Mouse (Mus musculus) T-cell, adult 2 months (primary cell): ENCODE measurements around the gene Taar1.

Experiments used
- DNase-seq: peaks from one replicate; pipeline ENCODE4 v3.0.0; 2022; ENCODE audit warnings: low spot score

The Taar1 gene

DNA sequence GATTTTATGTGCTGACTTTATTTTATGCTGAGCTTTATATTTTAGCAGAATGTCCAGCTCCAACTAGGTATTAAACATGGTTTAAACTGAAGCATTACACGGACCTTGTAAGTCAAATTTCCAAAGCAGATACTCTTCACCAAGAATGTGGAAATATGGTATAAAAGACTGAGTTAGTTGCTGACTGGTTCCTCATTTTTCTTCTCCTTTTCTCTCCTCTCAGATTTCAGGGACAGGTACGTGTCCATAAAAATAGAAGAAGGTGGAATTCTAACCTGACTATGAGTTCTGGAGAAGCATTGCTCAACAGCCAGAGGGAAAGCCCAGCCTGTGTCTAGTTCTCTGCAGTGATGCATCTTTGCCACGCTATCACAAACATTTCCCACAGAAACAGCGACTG lies at the start of gene Taar1:
Gene Taar1, plus strand, starts transcription at position 301 of the 400 bp plus-strand sequence.
- DNase-seq = no peak

- DNase-seq = no peak
Measured at GRCm38 (mm10) chr10:23880695-23881094, 39.5 kb upstream of the Taar1 start.

DNA sequence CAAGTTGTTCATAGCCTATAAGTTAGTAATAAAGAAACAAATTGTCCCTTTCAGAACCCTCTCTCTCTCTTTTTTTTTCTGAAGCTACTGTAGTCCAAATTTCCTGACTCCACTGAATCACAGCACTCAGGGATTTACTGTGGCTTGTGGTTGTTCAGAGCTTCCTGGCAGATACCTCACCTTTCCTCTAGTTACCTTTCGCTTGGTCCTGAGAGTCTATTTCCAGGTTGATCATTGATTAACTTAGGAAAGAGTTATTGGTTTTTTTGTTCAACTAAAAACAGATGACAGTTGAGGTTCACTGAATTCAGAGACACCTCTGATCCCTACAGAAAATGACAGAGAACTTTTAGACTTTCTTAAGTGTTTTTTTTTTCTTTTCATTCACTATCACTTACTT lies 35.2 kb upstream of the Taar1 start:
- DNase-seq = no peak

GRCm38 (mm10) chr10:23886060-23886459 lies 34.1 kb upstream of the Taar1 start:
- DNase-seq = no peak

GRCm38 (mm10) chr10:23892987-23893386 lies 27.2 kb upstream of the Taar1 start:
- no peak for DNase-seq

DNA sequence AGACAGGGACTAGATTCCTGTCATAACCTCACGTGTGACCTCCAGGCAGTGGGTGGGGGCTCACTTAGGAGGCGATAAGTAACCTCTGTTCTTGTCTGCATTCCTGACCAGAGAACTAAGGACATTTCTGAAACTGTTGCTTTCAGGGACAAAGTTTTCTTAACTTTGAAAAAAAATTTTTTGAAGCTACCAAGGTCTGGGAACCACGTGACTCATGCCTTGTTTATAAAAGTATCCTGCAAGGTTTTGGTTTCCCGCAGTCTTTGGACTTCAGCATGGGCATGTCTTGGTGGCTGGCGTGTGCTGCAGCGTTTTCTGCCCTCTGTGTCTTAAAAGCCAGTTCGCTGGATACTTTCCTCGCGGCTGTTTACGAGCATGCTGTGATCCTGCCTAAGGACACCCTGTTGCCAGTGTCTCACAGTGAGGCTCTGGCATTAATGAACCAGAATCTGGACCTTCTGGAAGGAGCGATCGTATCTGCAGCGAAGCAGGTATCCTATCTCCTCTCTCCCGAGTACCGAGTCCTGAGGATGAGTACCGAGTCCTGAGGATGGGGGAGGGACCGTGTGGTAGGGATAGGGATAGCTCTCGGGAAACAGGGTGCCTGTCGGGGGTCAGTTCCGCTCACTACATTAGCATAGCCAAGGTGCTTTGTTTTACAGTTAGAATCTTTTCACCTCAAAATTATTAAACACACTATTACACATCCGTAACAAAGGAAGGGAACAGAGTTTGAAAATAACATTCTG lies 25.4 kb upstream of the Taar1 start, which contains the start of gene Vnn1:
Gene Vnn1, plus strand, starts transcription at position 88 of the 749 bp plus-strand sequence.
- DNase-seq = no peak

DNA sequence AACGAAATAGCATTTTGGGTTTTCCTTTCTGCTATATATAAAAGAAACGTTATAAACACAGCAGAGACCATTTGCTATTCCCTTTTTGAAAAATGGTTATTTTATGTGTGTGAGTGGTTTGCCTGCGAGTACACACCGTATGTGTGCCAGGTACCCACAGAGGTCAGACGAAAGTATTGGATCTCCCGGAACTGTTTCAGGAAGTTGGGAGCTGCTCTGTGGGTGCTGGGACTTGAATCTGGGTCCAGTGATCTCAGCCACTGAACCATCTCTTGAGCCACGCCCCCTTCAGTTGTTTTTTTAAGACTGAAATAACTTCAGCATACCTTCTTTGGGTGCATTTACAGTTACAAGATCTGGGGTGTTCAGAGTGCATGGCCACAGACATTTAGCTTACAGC lies 24.8 kb upstream of the Taar1 start:
- no peak for DNase-seq

DNA sequence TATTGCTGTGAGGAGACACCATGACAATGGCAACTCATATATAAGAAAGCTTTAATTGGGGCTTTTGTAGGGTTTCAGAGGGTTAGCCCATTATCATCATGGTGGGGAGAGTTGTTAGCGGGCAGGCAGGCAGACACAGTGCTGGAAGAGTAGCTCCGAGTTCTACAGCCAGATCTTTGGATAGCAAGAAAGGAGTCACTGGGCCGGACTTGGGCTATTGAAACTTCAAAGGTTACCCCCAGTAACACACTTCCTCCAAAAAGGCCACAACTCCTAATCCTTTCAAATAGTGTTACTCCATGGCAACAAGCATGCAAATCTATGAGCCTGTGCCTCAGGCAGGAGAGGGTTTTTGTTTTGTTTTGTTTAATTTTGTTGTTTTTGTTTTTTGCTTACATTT lies 19.0 kb upstream of the Taar1 start:
- DNase-seq = no peak

DNA sequence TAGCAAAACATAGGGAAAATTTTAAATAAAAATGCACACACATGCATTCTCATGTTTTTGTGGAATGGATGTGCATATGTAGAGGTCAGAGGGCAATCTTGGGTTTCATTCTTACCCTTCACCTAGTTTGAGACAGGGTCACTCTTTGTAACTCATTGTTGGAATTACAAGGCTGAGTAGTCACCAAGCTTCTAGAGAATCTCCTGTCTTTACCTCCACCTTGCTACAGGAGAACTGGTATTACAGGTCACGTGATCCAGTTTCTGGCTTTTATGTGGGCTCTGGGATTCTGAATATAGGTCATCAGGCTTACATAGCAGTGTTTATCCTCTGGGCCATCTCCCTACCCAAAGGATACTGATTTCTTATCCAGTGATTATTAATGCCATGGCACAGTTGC lies 14.5 kb upstream of the Taar1 start:
- no peak for DNase-seq

DNA sequence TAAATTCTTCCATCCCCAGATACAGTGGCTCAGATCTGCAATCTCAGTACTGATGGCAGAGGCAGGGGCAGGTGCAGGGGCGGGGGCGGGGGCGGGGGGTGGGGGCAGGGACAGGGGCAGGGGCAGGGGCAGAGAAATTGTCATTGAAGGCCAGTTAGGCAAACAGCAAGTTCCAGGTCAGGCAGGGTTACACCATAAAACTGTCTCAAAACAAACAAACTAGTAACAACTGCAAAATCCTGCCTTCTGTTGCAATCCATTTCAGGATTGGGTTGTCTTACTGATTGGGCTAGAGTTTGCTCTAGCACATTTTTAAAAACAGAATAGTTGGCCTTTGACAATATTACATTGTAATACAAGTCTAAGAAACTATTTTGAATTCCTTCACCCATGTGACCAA lies 2.3 kb downstream of the Taar1 start:
- DNase-seq = no peak

DNA sequence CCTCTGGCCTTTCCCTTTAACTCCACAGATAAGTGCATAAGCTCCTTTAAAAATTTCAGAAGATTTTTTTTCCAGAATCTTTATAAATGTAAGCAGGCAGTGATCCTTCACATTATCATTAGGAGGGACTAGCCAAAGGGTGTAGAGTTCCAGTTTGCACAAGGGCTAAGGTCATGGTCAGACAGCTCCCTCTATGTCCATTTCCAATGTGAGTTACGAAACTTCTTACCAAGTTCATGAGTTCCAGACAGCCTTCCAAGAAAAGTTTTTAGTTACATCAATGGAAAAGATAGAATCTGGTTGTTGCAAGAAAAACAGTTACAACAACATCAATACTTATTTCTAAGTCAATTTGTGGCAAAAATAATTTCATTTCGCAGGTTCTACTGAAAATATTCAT lies 3.8 kb downstream of the Taar1 start:
- DNase-seq = no peak

DNA sequence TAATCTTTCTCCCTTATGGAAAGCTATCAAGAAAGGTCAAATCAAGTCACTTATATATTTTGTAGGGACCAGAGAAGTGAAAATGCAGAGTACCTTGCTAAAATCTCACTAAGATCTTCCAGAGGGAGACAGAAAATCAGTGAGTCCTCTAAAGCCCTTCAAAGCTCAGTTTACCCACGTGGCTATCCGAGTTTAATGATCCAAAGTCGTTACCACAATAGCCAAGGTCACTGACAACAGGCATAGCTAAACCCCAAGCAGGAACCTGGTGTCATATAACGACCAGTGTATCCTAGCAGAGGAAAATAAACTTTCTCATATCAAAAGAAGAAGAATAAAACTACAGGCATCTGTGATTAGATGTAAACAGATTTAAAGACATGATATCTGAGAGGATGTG lies 17.5 kb downstream of the Taar1 start:
- DNase-seq = no peak

DNA sequence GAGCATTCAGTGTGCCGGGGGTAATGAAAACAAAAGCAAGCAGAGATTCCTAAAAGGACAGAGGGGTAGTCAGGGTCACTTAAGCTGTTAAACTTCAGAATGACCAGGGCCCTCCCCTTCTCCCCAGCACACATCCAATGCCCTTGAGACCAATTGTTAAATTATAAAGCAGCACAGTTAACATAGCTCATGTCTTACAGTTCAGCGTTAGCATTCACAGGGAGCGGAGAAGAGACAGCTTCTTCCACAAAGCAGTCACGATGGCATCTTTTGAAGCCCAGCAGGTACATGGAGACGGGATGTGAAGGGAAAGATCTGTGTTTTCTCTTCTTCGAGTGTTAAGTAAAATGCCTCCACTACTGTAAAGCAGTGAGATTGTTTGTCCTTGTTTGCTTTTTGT lies 18.2 kb downstream of the Taar1 start, which contains the start of gene Taar2:
Gene Taar2, plus strand, starts transcription at position 261 of the 400 bp plus-strand sequence.
- no peak for DNase-seq

GRCm38 (mm10) chr10:23942465-23942864 lies 22.3 kb downstream of the Taar1 start:
- no peak for DNase-seq

- no peak for DNase-seq
Measured at GRCm38 (mm10) chr10:23948026-23948425, 27.9 kb downstream of the Taar1 start.

DNA sequence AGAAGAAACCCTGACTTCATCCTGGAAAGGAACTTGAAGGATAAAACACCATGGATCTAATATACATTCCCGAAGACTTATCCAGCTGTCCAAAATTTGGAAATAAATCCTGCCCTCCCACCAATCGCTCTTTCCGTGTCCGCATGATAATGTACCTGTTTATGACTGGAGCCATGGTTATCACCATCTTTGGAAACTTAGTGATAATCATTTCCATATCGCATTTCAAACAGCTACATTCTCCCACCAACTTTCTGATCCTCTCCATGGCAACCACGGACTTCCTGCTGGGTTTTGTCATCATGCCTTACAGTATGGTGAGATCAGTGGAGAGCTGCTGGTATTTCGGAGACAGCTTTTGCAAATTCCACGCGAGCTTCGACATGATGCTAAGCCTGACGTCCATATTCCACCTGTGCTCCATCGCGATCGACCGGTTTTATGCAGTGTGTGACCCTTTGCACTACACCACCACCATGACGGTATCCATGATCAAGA lies 29.4 kb downstream of the Taar1 start, which contains the start of gene Taar3:
Gene Taar3, plus strand, starts transcription at position 51 of the 498 bp plus-strand sequence.
- no peak for DNase-seq

DNA sequence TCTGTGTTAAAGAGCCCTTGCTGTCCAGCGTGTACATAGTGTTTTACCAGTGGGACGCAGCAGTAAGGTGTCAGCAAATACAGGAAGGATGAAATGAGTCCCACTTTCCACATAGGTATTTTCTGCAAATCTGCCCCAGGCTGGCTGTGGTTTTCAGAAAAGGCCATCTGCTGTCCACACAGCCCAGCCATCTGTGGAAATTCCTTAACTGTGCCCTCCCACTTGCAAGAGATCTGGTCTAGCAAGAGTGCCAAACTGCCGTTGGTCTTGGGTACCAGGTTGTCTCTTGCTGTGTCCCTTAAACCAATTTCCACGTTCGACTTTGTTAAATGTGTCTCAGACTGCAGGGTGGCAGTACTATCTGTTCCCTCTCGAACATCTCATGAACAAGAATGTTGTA lies 31.6 kb downstream of the Taar1 start:
- DNase-seq = no peak

GRCm38 (mm10) chr10:23959071-23959470 lies 38.9 kb downstream of the Taar1 start:
- DNase-seq = no peak

GRCm38 (mm10) chr10:23960444-23960915 lies 40.3 kb downstream of the Taar1 start, which contains the start of gene Taar4:
Taar4 (plus strand) TSS chr10:23960494.
- DNase-seq = no peak

DNA sequence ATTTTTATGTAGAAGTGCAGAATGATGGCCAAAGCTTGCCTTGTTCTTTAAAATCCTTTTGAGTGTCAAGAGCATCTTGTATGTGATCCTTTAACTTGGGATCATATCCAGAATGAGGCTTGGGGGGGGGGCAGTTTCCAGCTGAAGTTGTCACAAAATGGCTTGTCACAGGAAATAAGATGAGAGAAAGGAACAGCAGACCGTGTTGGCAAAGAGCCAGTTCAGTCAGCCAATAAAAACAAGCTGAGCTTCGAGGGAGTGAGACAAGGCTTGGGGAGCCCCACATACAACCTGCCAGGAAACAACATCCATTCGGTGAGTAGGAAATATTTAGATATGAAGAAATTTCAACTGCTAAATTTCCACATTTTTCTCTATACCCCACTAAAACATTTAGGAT lies 43.3 kb downstream of the Taar1 start:
- DNase-seq = no peak

- DNase-seq = no peak
Measured at GRCm38 (mm10) chr10:23964921-23965610, 44.9 kb downstream of the Taar1 start.

DNA sequence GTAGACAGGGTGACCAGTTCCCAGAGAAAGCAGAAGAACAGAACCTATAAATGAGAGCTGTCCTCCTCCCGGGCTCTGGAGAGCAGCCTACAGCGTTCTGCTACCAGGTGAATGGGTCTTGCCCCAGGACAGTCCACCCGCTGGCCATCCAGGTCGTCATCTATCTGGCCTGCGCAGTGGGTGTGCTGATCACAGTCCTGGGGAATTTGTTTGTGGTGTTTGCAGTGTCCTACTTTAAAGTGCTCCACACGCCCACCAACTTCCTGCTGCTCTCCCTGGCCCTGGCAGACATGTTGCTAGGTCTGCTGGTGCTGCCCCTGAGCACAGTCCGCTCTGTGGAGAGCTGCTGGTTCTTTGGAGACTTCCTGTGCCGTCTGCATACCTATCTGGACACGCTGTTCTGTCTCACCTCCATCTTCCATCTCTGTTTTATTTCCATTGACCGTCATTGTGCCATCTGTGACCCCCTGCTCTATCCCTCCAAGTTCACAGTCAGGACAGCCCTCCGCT lies 50.6 kb downstream of the Taar1 start, which contains the start of gene Taar5:
Gene Taar5, plus strand, starts transcription at position 51 of the 510 bp plus-strand sequence.
- no peak for DNase-seq
